Mouse (Mus musculus) B cell, adult 2 months (primary cell): ENCODE measurements around the gene Trp53rkb.
"Not testable (repeated sequence)": the region's sequence is repeated elsewhere in the genome, so short reads cannot be mapped to it uniquely, and the experiment has no call there.

Experiments
- DNase-seq, 2 experiments: peaks; one replicate each; pipeline ENCODE4 v3.0.0; 2022

Trp53rkb gene

DNA sequence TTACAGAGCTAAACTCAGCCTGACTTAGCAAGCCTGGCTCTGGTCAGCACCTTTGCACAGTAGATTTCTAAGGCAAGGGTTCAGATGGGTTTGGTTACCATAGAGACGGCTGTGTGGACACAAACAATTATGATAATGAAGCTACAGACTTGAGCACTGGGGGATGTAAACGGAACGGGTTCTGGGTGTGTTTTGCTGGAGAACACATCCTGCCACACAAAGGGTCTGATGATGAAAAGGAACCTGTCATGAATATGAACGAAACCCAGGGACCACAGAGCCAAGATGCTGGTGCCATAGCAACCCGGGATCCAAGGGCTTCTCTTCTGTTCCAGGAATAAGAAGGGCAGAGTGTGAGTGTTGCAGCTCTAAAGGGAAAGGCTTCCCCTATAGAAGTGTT is at the start of gene Trp53rkb:
Trp53rkb (plus strand) TSS at position 177 of the 400 bp plus-strand sequence.
- DNase-seq = no peak

GRCm38 (mm10) chr2:166743504-166743903 is 48.8 kb upstream of the Trp53rkb start:
- no peak for DNase-seq

DNA sequence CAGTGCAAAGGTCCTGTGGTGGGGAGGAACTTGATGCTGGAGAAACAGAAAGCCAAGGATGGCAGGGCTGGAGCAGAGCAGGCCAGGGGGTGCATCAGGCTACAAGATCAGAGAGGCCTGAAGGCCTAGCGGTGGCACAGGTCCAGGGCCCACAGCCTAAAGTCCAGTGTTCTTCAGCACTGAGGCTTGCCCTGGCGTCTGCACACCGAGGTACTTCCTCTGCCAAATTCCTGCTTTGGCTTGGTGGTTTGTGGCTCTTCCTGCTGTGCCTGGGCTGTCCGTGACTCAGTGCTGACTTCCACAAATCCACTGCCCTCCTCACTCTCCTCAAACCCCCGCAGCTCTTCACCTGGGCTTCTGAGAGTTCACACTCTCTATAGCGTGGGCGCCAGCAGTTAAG is 47.9 kb upstream of the Trp53rkb start:
- DNase-seq = no peak

DNA sequence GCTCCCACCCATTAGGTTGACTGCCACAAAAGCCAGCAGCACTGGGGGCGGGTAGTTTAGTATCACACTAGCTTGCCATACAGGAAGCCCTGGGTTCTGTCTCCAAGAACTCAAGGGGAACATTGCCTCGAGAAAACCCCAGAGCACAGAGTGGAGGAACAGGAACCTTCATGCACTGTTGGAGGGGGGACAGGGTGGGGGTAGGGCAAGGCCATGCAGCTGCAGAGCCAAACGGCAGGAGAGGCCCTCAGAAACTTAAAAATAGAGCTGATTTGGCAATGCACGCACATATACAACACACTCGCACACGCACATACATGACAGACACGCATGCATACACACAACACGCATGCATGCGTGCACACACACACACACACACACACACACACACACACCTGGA is 46.5 kb upstream of the Trp53rkb start:
- peak; percentile 54 to 58 for DNase-seq

GRCm38 (mm10) chr2:166746261-166746913 is 45.9 kb upstream of the Trp53rkb start:
- DNase-seq = not testable (repeated sequence)

DNA sequence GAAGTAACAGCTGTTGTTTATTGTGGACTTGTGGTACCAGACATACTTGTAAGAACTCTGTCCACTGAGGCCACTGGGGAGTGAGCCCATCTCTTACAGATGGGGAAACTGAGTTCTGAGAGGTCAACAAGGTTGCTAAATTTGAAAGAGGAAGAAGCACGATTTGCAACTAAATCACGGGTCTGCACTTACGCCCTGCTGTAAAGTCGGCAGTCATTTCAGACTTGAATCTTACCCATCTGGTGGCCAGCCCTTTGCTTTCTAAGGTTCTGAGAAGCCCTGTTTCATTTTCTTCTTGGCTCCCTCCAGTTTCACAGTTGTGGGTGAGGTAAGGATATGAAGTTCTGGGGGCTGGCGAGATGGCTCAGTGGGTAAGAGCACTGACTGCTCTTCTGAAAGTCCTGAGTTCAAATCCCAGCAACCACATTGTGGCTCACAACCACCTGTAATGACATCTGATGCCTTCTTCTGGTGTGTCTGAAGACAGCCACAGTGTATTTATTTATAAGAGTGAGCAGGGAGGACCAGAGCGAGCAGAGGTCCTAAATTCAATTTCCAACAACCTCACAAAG is 41.6 kb upstream of the Trp53rkb start:
- no peak for DNase-seq

- no peak for DNase-seq
Observed at GRCm38 (mm10) chr2:166754194-166754593, 38.1 kb upstream of the Trp53rkb start.

DNA sequence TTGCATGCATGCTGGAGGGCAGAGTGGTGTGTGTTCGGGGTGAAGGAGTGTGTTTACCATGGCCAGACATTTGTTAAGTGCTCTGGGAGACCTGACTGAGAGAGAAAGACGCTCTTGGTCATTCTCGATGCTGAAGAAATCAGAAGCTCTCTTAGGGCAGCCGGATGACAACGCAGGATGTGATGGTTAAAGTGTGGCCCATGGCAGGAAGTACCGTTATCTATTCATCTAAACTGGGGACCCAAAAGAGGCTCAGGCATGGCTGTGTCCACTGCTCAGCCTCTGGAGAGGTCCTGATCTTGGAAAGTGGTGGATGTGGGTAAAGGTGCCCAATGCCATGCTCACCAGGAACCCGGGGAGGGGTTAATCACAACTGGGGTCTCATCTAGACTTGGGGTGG is 37.6 kb upstream of the Trp53rkb start:
- no peak for DNase-seq

DNA sequence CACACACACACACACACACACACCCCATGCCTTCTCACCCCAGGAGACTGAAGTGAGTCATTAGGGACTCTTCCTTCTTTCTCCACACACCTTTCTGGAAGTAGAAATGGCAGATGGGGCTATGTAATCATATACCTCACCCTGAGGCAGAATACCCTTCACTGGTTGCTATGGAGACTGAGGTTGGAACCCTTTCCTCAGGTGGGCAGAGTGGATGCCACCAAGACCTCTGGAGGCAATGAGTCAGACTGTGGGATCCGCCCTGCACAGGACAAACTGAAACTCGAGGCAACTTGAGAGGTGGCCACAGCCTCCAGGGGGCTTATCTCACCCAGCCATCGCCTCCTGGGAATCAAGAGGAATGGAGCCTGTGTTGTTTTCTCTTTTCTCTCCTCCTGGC is 34.4 kb upstream of the Trp53rkb start:
- DNase-seq = no peak

GRCm38 (mm10) chr2:166764051-166764450 is 28.3 kb upstream of the Trp53rkb start:
- DNase-seq = no peak

- DNase-seq = no peak
Observed at GRCm38 (mm10) chr2:166767591-166767990, 24.7 kb upstream of the Trp53rkb start.

GRCm38 (mm10) chr2:166771396-166771795 is 20.9 kb upstream of the Trp53rkb start:
- DNase-seq = peak; percentile 24 to 39

DNA sequence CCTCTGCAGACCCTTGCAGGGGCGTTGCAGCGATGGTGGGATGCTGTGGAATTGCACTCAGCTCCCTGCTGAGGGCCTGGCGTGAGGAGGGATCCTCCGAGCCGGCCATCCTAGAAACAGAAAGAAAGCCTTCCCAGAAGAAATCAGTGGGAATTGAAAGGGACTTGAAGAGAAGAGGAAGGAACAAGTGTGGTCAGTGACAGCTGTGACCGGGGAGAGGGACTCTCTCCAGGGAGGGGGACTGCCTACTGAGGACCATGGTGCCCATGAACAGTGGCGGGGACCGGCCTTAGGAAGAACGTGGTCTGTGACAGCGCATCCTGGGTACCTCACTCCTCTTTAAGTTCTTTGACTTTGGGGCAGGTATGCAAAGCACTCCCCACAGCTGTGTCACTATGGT is 18.7 kb upstream of the Trp53rkb start:
- DNase-seq = no peak

DNA sequence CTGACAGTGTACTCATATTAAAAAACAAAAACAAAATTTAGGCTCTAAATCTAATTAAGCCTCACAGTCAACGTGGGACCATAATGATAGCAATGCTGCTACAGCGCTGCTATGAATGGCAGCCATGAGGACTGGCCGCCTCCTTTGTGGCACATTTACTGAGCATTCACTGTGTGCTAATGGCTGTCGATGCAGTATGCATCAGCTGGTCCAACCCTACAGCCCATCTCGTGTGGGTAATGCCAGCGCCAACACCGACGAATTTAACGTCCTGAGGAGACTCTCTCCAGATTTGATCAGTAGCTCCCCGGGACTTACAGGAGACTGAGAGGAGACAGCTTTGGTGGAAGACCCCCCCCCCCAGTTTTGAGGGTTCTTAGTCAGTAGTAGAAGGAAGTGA is 18.1 kb upstream of the Trp53rkb start:
- DNase-seq = no peak

GRCm38 (mm10) chr2:166775357-166775893 is 16.9 kb upstream of the Trp53rkb start:
- DNase-seq = peak; percentile 30 to 37

DNA sequence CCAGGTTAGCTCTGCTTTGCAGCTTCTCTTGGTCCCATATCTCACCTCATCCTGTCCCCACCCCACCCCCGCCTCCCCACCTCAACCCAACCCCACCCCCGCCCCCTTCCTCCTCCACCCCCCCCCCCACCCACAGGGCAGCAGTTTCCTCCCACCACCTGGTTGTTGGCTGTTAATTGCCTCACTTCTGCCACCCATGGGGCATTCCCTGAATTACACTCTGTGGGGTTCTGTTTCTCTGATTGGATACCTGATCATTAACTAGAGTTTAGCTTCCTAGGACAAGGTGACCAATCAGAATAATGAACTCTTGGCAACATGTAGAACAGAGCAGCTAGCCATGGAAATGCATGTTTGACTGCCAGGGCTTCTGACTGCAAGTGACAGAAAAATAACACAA is 16.1 kb upstream of the Trp53rkb start:
- peak; percentile 78 to 83 for DNase-seq

GRCm38 (mm10) chr2:166779956-166780355 is 12.4 kb upstream of the Trp53rkb start:
- DNase-seq = no peak

DNA sequence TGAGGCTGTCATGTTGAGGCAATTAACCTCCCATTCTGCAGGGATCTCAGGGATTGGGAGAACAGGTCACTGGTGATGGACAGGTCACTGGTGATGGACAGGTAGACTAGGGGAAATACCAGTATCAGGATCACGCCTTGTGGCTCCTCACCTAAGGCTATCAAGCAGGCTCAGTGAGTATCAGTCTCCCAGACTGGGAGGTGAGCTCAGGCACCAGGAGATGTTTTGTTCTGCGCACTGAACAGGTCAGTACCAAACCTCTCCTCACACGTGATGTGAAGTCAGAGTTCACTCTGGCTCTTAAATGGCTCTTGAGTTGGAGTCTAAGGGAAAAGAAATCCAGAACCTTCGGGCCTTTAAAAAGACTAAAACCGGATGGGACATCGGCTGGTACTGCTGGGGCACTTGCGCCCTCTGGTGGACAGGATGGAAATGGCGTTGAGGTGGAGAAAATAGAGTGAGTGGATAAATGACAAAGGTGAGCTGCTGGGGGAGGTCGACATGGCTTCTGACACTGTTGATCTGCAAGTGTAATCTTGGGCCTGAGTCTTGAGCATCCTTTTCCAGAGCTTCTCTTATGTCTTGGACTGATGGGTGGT is 11.3 kb upstream of the Trp53rkb start:
- peak; percentile 90 for DNase-seq

DNA sequence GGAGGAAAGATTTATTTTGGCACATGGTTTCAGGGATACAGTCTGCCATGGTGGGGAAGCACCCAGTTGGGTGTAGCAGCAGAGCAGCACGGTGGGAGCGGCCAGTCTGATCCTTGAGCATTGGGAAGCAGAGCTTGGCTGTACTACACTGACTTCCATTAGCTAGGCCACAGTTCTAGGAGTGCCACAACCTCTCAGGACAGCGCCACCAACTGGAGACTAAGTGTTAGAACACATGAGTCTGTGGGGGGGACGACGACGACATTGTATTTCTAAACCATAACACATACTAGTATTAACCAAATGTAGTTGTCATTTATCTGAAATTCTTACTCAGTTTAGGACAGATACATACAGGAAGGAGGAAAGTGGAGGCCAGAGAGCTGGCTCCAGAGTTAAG is 8.0 kb upstream of the Trp53rkb start:
- no peak for DNase-seq

- peak; percentile 91 to 92 for DNase-seq
Observed at GRCm38 (mm10) chr2:166786353-166787004, 5.9 kb upstream of the Trp53rkb start.

DNA sequence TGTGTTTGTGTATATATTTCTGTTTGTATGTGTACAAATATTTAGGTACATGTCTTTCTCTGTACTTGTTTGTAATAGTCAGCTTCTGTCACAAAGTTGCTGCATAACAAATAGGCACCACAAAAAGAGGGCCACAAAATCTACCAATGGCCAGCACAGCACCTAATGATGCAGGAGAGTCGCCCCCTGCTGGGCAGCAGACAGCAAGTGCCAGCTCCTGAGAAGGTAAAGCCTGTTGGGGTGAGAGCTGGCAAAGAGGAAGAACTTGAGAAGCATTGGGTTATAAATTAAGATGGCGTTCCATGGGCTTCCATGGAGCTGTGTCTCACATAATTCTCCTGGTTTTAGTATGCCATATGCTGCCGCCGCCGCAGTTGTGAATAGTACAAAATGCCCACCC is 593 bp upstream of the Trp53rkb start:
- peak; percentile 60 to 62 for DNase-seq

GRCm38 (mm10) chr2:166793542-166794214 is 1.3 kb downstream of the Trp53rkb start:
- DNase-seq = peak; percentile 88 to 89
